Mouse (Mus musculus) frontal cortex, adult 2 months (tissue): ENCODE results near the gene Emid1. TPM values are rescaled to one million over a fixed set of nuclear protein-coding genes. Genes with fewer than 3 reads are reported as not detected.

Experiments used
- DNase-seq, 2 experiments: peaks; one replicate each; pipeline ENCODE4 v3.0.0; 2022; ENCODE audit warnings: low spot score in 1 of 2; ENCODE audit errors: extremely low spot score in 1 of 2
- polyA plus RNA-seq: library from polyadenylated mRNA; depleted of rRNA; stranded (reverse); fragments of >200 nt; gene quantifications from 2 replicates; pipeline ENCODE4 v1.2.3, GENCODE M21; 2012; rRNA removed

Emid1 gene
- 12.3 and 21.7 TPM in 2 replicates for polyA plus RNA-seq

DNA sequence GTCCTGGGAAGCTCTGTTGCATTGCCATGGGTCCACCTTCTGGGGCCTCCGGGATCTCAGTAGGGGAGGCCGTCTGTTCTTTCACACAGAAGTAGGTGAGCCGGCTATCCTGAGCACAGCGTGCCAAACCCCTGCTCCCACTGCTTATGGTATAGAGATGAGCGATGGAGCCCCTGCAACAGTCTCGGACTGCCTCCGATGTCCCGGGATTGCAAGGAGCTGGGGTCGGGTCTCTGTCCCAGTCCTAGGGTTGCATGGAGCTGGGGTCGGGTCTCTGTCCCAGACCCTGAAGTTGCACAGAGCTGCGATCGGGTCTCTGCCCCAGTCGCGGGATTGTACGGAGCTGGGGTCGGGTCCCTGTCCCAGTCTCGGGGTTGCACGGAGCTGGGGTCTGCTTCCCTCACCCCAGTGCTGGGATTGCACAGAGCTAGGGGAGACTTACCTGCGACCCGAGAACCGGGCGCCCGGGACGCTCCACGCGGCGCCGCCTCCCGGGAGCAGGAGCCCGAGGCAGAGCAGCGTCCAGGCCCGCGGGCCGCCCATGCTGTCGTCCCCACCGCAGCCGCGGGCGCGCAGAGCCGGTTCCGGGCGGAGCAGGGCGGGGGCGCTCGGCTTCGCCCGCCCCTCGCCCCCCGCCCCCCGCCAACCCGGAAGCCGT, at the start of gene Emid1:
Gene Emid1, minus strand, starts transcription at position 578 of the 658 bp plus-strand sequence.
- no peak for DNase-seq

DNA sequence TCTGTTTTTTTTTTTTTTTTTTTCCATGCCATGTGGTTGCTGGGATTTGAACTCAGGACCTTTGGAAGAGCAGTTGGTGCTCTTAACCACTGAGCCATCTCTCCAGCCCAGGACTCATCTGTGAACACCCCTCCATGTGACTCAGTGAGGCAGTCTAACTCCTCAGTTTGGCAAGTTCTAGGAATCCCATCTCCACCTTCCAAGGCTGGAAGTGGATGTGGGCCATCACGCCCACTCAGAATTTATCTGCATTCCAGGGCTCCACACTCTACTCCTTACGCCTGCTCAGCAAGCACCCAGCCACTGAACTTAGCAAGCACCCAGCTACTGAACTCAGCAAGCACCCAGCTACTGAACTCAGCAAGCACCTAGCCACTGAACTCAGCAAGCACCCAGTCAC, 47.8 kb upstream of the Emid1 start:
- DNase-seq: peak in 1 of 2 experiments; percentile 16

DNA sequence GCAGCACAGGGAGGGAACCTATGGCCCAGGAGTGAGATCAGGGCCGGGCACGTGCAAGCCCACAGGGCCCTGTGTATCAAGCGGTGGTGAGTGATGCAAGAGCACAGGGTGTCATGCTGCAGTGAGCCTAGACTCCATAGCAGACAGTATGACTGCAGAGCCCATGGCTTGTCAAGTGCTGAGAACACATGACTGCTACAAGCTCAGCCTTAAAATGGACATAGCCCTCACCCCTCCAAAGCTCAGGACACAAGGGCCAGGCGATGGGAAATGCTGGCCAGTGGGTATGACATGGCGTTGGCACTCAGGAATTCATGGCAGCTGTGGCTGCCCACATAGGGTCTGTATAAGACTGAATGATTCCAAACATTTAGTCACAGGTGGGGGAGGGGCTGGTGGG, 45.0 kb upstream of the Emid1 start:
- DNase-seq: no peak

DNA sequence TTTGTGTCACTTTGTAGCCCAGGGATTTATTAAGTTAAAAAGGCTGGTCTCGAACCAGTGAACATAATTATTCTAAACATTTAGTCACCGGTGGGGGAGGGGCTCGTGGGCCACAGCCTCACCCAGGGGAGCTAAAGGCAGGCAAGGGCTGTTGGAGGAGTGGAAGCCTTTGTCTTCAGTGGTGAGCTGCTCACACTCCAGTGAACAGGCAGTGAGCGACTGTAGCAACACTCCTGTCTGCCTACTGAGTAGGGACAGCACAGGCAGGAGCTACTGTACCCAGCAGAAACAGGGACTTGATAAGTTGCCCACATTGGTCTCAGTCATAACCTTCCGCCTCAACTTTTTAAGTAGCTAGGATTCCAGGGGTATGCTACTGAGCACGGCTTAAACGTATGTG, 44.5 kb upstream of the Emid1 start:
- DNase-seq: no peak

DNA sequence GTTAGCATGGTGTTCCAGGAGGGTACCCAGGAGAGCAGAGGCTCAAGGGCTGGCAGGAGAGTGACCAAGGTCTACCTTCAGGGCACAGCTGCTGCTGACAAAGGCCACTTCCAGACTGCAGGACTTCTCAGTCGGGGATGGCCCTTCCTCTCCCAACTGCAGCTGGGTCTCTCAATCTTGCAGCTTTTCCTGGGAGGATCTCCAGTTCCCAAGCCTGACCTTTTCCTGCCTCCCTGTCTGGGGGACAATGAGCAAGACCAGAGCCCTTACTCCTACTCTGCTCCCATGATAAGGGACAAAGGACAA, 41.5 kb upstream of the Emid1 start:
- DNase-seq: no peak

DNA sequence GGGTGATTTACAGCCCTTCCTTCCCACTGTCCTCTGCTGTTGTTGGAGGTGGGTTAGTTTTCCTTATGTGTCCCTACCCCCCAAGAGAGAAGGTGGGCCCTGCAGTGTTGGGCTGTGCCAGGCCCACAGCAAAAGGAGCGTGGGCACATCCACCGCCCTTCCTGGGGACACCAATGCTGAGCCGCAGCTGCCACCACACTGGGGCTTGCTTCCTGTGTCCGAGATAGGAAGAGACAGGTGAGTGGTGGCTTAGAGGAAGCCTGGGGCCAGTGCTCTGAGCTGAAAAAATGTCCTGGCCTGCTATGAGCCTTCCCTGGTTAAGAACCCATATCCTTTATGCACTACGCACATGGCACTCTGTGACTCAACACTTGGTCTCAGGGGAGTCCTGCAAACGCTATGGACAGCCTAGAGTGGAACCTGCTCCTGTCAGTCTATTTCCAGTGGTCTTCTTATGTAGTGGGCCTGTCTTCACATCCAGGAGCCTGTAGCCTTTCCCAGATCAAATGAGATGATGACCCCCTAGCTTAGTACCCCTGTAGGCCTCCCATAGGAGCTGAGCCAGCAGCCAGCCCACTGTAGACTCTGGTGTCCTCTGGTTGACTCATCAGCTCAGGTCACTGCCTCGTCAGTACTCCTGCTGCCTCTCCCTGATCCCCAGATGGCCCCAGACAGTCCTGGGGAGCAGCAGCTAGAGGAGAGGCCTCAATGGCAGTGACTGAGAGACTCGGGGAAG, 41.0 kb upstream of the Emid1 start:
- DNase-seq: no peak

DNA sequence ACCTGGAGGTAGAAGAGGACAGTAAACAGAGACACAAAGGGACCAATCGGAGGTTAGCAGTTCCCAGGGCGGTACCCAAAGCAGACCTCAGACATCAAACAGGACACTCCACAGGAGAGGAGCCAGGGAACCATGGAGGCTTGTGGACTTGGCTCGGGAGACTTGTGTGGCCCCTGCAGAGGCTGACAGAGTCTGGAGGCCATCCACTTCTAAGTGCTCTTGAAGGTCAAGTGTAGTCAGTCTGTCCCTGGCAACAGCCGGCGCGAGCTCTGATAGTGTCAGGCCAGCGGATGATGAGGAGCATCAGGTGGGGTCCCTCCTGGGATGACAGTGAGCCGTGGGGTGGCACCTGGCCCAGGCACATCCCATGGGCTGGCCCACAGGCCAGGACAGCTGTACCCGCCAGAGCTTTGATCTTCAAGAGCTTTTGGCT, 40.0 kb upstream of the Emid1 start:
- no peak for DNase-seq

DNA sequence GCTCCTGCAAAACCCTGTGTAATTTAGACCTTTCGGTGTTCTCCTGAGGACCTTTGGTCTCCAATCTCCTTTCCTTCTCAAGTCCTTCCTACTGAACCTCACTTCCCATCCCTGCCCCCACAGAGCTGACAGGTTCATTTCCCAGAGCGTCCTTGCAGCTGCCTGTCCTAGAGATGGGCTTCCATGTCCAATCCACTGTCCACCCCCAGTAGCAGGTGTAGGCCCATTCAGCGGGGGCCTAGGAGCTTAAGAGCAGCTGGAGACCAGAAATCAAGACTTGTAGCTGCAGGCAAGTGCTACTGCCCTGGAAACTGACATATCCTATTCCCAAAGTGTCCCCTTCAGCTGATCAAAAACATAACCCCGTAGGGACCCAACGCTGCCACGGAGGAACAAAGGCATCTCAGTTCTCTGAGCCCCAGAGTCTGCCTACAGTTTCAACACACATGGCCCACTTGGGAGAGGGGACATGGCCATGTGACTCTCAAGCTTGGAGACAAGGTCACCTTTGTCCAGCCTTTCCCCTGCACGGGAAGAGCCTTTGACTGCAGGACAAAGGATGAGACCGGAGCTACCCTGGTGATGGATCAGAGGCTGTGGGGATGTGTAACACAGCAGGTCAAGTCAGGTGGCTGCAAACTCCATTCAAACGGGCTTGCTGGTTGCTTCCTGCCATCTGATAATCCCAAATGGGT, 37.3 kb upstream of the Emid1 start:
- no peak for DNase-seq

DNA sequence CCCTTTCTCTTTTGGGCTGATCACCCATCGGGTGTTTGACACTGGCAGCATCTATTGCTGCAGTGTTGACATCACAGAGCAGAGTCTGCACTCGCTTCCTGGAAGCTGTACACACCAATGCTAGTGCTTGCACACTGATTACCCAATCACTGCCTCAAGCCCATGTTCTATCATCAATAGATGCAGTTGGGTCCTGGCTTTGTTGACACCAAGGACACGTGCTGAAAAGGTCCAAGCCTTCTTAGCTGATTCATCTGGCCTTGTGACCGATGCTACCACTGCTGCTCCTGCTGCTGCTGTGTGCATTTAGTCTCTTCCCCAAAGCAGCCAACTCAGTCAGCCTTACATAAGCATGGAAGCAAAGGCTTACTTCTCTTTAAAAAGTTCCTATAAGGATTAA, 36.1 kb upstream of the Emid1 start:
- no peak for DNase-seq

DNA sequence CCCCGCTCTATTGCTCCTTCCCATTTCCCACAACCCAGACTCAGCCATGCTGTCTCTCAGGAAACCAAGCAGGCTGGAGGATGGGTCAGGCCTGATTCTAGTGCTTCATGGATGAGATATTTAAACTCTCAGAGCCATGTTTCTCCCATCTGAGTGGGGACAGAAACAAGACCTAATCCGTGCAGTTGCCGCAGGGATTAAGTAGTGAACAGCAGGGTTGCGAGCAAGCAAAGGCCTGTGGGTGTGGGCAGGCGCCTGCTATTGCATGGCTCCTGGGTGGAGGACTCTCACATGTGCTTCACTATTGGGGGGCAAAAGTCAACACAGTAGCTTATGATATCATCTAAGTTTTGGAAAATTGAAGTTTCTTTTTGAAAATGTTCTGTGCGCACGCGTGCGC, 32.8 kb upstream of the Emid1 start:
- DNase-seq: no peak

DNA sequence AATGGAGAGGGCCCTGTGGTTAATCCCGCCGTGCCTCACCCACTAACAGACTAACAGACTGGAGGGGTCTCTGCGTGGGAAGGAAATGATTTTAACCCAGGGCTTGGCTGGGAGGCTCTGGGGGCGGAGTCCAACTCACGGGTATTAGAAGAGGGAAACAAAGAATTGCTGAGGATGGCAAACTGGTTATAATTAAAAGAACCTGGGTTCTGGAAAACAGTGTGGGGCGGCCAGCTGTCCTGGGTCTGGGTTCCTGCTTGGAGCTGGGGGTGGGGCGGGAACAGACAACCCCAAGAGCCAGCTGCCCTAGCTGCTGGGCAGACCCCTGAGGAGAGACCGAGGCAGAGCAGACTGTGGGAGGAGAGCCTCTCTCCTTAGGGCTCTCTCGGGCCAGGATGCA, 32.2 kb upstream of the Emid1 start:
- DNase-seq: no peak

DNA sequence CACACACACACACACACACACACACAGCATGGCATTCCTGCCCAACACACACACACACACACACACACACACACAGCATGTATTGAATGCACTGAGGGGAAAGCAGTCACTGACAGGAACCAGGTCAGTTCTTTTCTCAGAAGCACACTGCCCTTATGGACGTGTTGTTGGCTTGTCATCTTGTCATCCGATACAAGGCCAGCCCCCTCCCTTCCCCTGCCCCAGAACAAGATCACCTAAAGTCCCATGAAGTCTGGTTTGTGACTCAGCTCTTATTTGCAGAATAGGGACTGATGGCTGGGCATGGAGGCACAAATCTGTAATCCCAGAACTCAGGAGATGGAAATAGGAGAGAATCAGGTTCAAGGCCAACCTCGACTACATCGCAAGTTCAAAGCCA, 30.8 kb upstream of the Emid1 start:
- no peak for DNase-seq

DNA sequence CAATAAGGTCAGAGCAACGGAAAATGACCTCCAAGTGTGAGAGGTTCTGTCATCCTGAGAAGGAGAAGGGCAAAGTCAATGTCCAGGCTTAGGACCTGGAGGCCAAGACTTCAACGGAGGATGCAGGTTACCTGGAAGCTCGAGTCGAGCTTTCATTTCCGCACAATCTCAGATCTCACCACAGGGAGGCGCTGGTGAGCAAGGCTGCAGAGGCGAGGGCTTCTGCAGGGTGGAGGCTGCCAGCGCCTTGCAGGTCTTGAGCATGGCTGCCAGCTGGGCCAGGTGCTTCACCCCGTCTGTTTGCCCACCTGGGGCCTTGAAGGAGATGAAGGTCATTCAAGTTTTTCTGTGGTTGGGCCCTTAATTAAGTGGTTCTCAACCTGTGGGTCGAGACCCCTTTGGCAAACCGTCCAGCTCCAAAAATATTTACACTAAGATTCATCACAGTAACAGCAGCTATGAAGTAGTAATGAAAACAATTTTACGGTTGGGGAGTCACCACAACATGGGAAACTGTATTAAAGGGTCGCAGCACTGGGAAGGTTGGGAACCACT, 29.9 kb upstream of the Emid1 start:
- DNase-seq: peak in 1 of 2 experiments; percentile 89

DNA sequence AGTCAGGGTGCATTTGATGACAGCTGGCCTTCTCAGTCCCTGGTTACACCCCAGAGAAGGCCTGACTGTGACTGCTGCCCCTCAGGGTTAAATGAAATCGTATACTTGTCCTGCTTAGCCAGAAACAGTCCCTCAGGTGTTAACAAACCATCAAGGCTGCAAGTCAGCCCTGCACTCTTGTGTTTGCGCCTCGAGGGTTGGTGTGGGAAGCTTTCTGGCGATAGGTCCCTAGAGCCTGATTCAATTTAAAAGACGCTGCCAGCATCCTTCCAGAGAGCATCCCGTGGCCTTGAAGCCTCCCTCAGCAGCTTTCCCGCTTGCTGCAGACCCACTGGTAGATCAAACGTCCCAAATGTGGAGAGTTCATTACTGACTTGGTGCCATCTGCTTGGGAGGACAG, 27.3 kb upstream of the Emid1 start:
- DNase-seq: no peak

DNA sequence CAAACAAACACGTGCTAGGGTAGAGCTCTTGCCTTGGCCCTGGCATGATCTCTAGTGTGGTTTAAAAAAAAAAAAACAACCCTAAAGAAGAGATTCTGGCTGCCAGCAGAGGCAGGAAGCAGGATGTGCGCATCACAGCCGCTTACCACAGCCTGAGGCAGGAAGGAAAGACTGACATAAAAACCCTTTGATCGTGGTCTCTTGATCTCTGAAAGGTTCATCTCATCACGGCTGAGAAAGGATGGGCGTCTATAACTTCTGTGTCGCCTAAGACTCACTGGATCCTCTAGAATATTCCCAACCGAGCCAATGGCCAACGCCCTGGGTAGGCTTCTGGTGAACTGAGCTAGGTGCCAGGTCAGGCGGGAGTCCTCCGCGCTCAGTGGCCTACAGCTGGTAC, 25.1 kb upstream of the Emid1 start:
- DNase-seq: no peak

DNA sequence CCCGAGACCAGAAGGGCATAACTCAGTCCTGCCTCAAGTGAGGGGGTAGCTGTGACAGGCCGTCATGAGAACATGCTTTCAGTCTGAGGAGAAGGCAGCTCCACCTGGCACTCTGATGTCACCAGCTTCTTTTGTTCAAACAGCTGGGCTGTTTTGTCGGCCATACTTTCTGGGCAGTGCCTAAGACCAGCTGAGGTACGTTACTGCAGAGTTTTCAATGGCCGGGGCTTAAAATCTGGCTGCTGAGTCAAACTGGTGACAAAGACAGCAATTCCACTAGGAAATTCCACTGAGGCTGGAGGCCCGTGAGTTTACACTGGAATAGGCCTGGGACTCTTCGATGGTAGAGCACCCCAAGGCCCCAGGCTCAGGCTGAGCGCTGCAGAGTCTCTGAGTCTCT, 24.6 kb upstream of the Emid1 start:
- no peak for DNase-seq

DNA sequence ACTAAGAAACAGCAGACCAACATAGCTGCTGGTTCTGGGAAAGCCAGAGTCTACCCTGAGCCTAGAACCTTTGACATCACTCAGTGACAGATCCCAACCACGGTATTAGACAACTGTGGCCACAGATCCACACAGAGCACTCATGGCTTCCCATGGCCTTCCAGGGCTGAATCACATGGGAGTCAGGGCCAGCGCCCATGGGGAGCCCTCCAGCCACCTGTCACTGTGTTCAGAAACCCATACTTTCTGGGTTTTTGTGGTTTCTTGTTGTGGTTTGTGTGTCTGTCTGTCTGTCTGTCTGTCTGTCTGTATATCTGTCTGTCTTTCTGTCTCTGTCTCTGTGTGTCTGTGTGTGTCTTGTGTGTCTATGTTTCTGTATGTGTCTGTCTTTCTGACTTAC, 23.8 kb upstream of the Emid1 start:
- DNase-seq: no peak

DNA sequence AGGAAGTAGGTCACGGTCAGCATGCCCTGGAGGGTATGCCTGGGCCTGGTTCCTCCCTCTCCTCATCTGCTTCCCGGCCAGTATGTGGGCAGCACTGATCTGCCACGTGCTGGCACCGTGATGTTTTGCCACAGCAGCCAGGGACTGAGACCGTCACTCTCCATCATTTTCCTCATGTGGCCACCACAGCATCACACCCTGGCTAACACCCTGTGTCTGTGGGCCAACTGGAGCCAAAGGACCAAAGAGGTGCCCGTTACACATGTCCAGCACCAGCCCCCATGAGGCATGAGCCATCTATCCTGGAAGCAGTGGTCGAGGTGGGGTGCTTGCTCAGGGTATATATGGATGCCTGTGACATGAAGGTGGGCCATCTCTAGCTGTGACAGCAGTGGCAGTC, 23.1 kb upstream of the Emid1 start:
- DNase-seq: no peak

DNA sequence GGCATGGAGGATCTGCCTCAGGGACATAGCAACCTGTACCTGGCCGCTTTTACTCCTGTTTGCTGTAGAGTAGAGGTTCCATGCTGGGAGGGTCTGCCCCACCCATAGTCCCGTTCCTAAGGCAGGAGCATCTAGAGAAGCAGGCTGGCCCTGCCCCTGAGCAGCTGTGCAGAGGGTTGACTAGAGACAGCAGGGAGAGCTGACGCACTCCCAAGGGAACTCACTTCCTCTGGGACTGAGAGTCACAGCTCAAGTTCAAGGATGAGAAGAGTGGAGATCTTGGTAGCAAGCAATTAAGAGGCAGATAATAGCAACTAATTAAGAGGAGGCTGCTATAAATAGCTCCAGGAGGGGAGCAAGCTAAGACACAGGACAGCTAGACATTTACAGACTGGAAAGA, 20.8 kb upstream of the Emid1 start:
- DNase-seq: no peak

DNA sequence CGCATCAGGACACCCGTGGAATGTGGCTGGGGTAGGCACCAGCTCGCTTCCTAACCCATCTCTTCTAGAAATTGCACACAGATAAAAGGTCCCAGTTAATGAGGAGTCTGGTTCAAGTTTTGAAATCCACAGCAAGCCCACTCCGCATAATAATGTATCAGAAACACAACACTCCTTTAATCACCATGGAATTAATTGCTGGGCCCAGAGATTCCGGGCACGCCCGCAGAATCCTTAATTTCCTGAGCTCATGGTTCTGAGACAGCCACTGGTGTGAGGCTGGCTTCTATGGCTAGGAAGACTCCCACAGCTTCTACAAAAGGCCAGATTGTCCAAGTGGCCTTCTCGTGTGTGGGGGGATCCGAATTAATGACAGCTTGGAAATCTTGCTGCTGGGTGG, 15.3 kb upstream of the Emid1 start:
- peak; percentile 38 to 43 for DNase-seq

DNA sequence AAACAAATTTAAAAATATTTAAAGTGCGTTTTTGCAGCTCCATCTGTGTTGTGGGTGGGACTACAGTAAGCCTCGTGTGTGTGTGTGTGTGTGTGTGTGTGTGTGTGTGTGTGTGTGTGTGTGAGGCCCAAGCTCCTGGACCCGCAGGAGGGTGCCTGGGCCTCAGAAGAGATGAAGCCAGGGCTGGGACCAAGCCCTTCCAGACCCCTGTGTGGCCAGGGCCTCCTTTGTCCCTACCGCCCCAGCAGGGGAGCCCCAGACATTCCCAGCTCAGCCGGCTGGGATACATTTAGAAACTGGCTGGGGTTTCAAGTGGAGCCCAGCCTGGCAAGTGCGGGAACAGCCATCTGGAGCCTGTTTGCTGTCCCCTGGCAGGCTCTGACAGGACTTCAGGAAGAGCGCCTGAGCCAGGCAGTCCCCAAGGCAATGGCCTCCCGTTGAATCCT, 13.4 kb upstream of the Emid1 start:
- peak; percentile 55 to 77 for DNase-seq

DNA sequence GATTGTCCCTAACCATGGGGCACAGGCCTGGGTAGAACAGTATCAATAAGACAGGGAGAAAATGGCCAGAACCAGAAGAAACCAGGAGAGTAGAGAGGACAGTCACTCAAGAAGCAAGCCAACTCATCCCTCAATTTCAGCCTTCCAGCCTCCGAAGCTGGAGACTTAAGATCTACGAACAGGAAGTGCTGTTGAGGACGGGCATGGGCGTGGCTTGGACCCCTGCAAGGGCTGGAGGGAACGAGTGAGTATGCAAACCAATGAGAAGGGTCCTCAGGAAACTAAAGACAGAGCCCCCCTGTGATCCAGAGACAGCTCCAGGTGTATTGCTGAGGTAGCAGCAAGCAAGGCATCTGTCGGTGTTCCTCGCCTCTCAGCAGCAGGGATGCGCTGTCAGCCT, 12.3 kb upstream of the Emid1 start:
- DNase-seq: no peak
